Mouse (Mus musculus): ENCODE data around the gene Mphosph9. TPM values are rescaled to one million over a fixed set of nuclear protein-coding genes. Genes with fewer than 3 reads are reported as not detected.

The Mphosph9 gene
- polyA plus RNA-seq, 1 experiment from 2014 or later: 10.8 TPM

DNA sequence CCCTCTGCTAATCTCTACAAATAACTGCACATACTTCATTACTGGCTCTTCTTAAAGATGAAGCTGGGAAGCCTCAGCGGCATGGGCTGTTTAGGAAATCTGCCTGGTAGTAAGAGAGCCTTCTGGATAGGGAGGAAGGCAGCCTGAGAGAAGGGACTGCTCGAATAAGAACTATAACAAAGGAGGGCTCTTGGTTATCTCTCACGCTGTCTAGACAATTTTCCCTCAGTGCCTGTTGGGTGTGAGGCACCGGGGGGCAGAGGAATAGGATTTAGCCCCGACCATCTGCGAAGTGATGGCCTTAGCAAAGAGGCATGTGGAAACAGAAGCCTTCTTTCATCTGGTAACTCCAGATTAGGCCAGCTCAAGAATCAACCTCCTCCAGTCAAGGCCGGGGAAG, 80.5 kb downstream of the Mphosph9 start:
- ATAC-seq (ENCODE audit: low FRiP score, low TSS enrichment): no peak
- Histone ChIP-seq H3K27me3 (ENCODE audit: insufficient read depth, low read length) (no peaks in the 10 kb centered on the region), H3K36me3 (ENCODE audit: insufficient read depth, low read length) (no peaks in the 10 kb centered on the region), H3K9ac (replicated peaks; ENCODE audit: low read length) (no peak overlapping the region), H3K4me2 (replicated peaks; ENCODE audit: low read depth, low read length) (peak overlapping the region; percentile 85; the same call in 1 of the 2 replicates), H3K9me3 (ENCODE audit: low read length) (no peaks in the 10 kb centered on the region), H3K4me3 (ENCODE audit: low read length) (no peak overlapping the region), H3K27ac (ENCODE audit: low read length) (no peak overlapping the region), H3K4me1 (ENCODE audit: insufficient read depth, low read length) (peaks cover 14% of the 10 kb centered on the region)
- WGBS: 71% methylated on average over 7 of the region's 7 CpGs

DNA sequence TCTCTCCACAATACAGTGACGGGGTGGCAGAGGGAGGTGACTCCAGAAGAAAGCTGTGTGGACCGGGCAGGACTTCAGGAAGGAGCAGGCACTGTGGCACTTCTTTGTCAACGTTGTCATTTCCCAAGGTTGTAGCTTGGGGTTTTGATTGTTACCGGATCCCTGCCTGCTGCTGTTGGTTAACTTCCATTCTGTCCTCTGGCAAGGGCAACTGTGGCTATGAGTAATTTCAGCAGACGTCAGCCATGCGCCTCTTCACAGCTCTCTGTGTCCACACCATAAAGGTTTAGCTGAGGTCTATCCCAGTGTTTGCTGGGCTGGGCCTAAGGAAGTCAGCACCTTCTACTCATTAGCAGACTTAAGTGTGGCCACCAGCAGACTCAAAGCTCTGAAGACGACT, 82.9 kb downstream of the Mphosph9 start:
- Histone ChIP-seq H3K27me3 (ENCODE audit: insufficient read depth, low read length) (no peaks in the 10 kb centered on the region), H3K9me3 (ENCODE audit: low read length) (no peaks in the 10 kb centered on the region), H3K4me1 (ENCODE audit: insufficient read depth, low read length) (peaks cover 30% of the 10 kb centered on the region), H3K4me2 (replicated peaks; ENCODE audit: low read depth, low read length) (no peak overlapping the region), H3K36me3 (ENCODE audit: insufficient read depth, low read length) (no peaks in the 10 kb centered on the region), H3K9ac (replicated peaks; ENCODE audit: low read length) (no peak overlapping the region), H3K27ac (ENCODE audit: low read length) (no peak overlapping the region), H3K4me3 (ENCODE audit: low read length) (no peak overlapping the region)
- WGBS: 91% methylated on average over 7 of the region's 7 CpGs
- ATAC-seq (ENCODE audit: low FRiP score, low TSS enrichment): no peak

DNA sequence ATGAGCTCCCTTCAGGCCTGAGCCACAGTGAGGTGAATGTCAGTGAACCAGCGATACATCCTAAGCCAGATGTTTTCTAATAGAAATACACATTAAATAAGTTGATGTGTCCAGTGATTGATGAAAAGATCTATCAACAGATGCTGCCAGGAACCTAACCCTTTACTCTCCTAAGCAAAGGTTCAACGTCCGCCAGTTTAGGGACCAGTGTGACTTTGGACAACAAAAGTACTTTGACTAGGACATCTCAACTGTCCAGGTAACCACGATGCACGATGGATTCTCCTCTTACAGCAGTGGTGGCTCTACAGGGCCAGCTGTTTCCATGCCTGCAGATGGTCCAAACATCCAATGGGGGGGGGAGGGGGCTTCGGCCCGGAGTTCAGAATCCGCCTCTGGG, 83.3 kb downstream of the Mphosph9 start:
- ATAC-seq (ENCODE audit: low FRiP score, low TSS enrichment): no peak
- Histone ChIP-seq H3K27me3 (ENCODE audit: insufficient read depth, low read length) (no peaks in the 10 kb centered on the region), H3K27ac (ENCODE audit: low read length) (no peak overlapping the region), H3K4me2 (replicated peaks; ENCODE audit: low read depth, low read length) (no peak overlapping the region), H3K4me1 (ENCODE audit: insufficient read depth, low read length) (peaks cover 30% of the 10 kb centered on the region), H3K4me3 (ENCODE audit: low read length) (no peak overlapping the region), H3K9me3 (ENCODE audit: low read length) (no peaks in the 10 kb centered on the region), H3K36me3 (ENCODE audit: insufficient read depth, low read length) (no peaks in the 10 kb centered on the region), H3K9ac (replicated peaks; ENCODE audit: low read length) (no peak overlapping the region)
- 98% methylated on average over 8 of the region's 8 CpGs for WGBS

DNA sequence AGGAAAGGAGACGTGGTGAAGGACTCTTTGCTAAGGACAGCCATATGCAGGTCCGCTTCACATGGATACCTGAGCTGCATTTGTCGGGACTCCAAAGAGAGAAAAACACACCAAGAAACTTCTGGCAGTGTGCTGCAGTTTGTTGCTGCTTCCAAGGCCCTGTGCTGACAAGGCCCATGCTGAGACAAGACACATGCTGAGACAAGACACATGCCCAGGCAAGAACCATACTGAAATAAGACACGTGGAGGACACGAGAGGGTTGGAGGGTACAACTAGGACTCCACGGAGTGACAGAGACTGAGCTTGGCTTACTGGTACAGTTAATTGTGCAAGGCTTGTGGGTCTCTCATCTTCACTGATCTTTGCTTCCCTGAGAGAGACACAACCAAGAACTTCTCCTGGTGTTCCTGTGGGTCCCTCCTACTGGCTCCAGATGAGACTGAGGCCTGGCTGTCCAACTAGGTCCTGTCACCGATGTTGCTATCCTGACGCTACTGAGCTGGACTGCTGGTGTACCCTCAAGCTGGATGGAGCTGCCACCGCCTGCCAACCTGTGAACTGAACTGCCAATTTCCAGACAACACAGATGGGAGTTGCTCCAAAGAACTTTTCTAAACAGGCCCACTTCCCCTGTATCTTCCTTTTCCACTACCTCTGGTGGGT, 84.4 kb downstream of the Mphosph9 start:
- no peak for ATAC-seq (ENCODE audit: low FRiP score, low TSS enrichment)
- H3K4me2 ChIP-seq (replicated peaks; ENCODE audit: low read depth, low read length): no peak overlapping the region
- H3K4me3 ChIP-seq (ENCODE audit: low read length): no peak overlapping the region
- H3K27me3 ChIP-seq (ENCODE audit: insufficient read depth, low read length): no peaks in the 10 kb centered on the region
- H3K27ac ChIP-seq (ENCODE audit: low read length): no peak overlapping the region
- H3K9me3 ChIP-seq (ENCODE audit: low read length): no peaks in the 10 kb centered on the region
- H3K9ac ChIP-seq (replicated peaks; ENCODE audit: low read length): no peak overlapping the region
- no peaks in the 10 kb centered on the region for H3K36me3 ChIP-seq (ENCODE audit: insufficient read depth, low read length)
- H3K4me1 ChIP-seq (ENCODE audit: insufficient read depth, low read length): peaks cover 25% of the 10 kb centered on the region
- WGBS: 84% methylated on average over 9 of the region's 9 CpGs

DNA sequence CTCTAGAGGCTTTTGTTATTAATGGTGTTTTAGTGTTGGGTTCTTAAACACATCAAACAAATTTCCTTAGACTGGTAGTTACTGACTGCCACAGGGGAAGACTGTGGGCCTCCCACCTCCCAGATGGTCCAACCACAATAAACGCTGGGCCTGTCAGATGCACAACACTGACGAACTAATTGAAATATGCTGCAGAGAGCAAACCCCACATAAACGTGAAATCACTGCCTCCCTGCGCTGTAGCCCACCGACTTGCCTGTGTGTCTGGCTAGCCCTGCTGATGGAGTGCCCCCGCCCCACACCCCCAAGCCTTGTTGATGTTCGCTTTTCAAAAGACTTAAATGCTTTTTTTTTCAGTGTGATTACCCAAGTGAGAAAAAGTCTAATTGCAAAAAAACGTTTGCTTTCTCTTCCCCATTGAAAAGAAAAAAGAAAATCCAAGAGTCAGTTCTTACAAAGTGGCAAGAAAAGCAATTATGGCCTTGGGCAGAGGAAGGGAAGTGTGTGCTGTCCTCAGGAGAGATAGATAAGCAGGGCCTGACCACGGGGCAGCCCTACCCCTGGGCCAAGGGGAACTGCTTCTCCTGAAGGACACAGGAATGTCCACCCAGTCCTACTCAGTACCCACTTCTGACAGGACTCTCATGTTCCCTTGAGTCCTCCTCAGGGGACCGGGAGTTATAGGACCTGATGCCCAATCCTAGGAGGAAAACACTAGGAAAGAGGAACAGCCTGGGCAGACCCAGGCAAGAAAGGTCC, 85.9 kb downstream of the Mphosph9 start:
- H3K27me3 ChIP-seq (ENCODE audit: insufficient read depth, low read length): no peaks in the 10 kb centered on the region
- no peaks in the 10 kb centered on the region for H3K9me3 ChIP-seq (ENCODE audit: low read length)
- peaks cover 20% of the 10 kb centered on the region for H3K4me1 ChIP-seq (ENCODE audit: insufficient read depth, low read length)
- no peak overlapping the region for H3K4me3 ChIP-seq (ENCODE audit: low read length)
- no peaks in the 10 kb centered on the region for H3K36me3 ChIP-seq (ENCODE audit: insufficient read depth, low read length)
- H3K4me2 ChIP-seq (replicated peaks; ENCODE audit: low read depth, low read length): peak overlapping the region; percentile 17; the same call in 1 of the 2 replicates
- no peak overlapping the region for H3K27ac ChIP-seq (ENCODE audit: low read length)
- 0 out of 2 replicates have a peak overlapping the region, but pooled peaks have one; percentile 2 for H3K9ac ChIP-seq (replicated peaks; ENCODE audit: low read length)
- ATAC-seq (ENCODE audit: low FRiP score, low TSS enrichment): peak; percentile 43; the same call in 1 of the 2 replicates
- 28% methylated on average over 10 of the region's 10 CpGs for WGBS

DNA sequence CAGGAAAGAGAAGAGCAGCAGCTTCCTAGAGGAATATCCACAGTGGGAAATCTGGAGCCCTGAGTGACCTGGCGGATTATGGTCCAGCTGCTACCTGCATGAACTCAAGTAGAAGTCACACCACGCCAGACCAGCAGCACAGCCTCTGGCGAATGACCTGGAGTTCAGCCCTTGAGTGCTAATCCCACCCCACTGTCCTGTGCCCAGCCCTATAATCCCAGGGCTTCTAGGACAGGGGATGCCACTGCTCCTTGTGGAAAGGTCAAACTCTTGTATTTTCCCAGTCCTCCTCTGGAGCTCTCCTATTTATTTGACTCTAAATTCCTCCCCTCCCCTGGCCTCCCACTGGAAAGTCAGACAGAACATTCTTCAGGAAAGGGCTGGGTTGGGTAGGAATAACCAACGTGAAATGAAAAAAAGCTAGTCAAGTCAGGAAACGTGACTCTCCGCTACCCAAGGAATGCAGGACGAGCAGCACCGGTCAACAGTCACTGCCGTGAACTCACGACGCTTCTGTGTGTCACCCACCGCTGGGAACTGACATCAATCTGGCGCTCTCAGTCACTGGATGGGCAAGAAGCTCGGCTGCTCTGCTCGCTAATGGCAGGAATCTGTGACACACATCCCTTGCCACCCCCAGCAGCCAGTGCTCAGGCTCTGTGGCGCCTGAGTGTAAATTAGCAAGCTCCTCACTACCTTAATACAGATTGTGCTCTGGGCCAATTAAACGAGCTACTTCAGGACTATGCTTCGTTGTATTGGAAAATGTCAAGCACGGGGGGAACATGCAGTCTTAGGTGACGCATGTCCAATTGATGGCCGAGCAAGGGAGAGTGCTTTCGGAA, 86.7 kb downstream of the Mphosph9 start:
- peak; percentile 32 for ATAC-seq (ENCODE audit: low FRiP score, low TSS enrichment)
- Histone ChIP-seq H3K27ac (ENCODE audit: low read length) (no peak overlapping the region; the same call in 1 of the 2 replicates), H3K36me3 (ENCODE audit: insufficient read depth, low read length) (no peaks in the 10 kb centered on the region), H3K27me3 (ENCODE audit: insufficient read depth, low read length) (no peaks in the 10 kb centered on the region), H3K4me1 (ENCODE audit: insufficient read depth, low read length) (peaks cover 28% of the 10 kb centered on the region), H3K4me3 (ENCODE audit: low read length) (no peak overlapping the region), H3K9me3 (ENCODE audit: low read length) (no peaks in the 10 kb centered on the region), H3K4me2 (replicated peaks; ENCODE audit: low read depth, low read length) (peak overlapping the region; percentile 17), H3K9ac (replicated peaks; ENCODE audit: low read length) (no peak overlapping the region)
- 18% methylated on average over 22 of the region's 22 CpGs for WGBS

DNA sequence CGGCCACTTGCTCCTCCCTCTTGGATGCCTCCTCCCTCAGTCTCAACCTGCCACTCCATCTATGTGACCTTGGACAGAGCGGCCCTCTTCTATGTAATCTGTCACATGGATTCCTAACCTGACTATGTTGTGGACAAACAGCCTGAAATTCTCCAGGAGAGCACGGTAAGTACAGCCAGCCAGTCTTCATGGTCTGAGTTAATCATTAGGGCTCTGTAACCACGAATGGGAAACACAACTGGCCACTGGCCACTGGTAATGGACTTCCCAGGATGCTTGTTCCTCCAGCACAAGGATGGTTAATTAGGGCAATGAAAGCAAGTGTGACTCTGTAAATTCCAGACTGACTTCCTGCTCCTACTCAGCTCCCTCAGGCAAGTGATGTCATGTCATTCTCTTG, 91.6 kb downstream of the Mphosph9 start:
- Histone ChIP-seq H3K4me3 (ENCODE audit: low read length) (no peak overlapping the region), H3K36me3 (ENCODE audit: insufficient read depth, low read length) (no peaks in the 10 kb centered on the region), H3K27me3 (ENCODE audit: insufficient read depth, low read length) (no peaks in the 10 kb centered on the region), H3K9ac (replicated peaks; ENCODE audit: low read length) (no peak overlapping the region), H3K27ac (ENCODE audit: low read length) (peak overlapping the region; percentile 38; the same call in 1 of the 2 replicates), H3K4me2 (replicated peaks; ENCODE audit: low read depth, low read length) (no peak overlapping the region), H3K4me1 (ENCODE audit: insufficient read depth, low read length) (peaks cover 54% of the 10 kb centered on the region), H3K9me3 (ENCODE audit: low read length) (no peaks in the 10 kb centered on the region)
- WGBS: 48% methylated on average over 4 of the region's 4 CpGs
- peak; percentile 47; the same call in 1 of the 2 replicates for ATAC-seq (ENCODE audit: low FRiP score, low TSS enrichment)

DNA sequence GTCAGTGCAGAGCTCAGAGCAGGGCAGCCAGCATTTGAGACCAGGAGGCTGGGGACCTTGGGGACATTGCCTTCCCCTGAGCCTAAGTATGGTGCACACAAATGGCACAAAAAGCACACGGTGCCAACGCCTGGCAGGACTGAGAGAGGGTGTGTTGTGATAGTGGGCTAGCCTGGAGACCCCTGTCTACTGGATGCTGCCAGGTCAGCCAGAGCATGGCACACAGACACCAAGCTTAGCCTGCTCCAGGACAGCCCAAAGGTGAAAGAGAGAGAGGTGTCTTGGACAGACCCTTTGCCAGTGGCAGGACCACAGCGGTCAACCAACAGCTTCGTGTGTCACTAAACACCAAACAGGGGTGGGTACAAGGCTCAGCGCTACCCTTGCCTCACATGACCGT, 93.0 kb downstream of the Mphosph9 start:
- ATAC-seq (ENCODE audit: low FRiP score, low TSS enrichment): no peak
- H3K4me2 ChIP-seq (replicated peaks; ENCODE audit: low read depth, low read length): no peak overlapping the region
- no peak overlapping the region for H3K4me3 ChIP-seq (ENCODE audit: low read length)
- H3K9ac ChIP-seq (replicated peaks; ENCODE audit: low read length): no peak overlapping the region
- no peaks in the 10 kb centered on the region for H3K9me3 ChIP-seq (ENCODE audit: low read length)
- H3K36me3 ChIP-seq (ENCODE audit: insufficient read depth, low read length): no peaks in the 10 kb centered on the region
- 87% methylated on average over 6 of the region's 6 CpGs for WGBS
- H3K4me1 ChIP-seq (ENCODE audit: insufficient read depth, low read length): peaks cover 45% of the 10 kb centered on the region
- H3K27ac ChIP-seq (ENCODE audit: low read length): no peak overlapping the region
- no peaks in the 10 kb centered on the region for H3K27me3 ChIP-seq (ENCODE audit: insufficient read depth, low read length)

DNA sequence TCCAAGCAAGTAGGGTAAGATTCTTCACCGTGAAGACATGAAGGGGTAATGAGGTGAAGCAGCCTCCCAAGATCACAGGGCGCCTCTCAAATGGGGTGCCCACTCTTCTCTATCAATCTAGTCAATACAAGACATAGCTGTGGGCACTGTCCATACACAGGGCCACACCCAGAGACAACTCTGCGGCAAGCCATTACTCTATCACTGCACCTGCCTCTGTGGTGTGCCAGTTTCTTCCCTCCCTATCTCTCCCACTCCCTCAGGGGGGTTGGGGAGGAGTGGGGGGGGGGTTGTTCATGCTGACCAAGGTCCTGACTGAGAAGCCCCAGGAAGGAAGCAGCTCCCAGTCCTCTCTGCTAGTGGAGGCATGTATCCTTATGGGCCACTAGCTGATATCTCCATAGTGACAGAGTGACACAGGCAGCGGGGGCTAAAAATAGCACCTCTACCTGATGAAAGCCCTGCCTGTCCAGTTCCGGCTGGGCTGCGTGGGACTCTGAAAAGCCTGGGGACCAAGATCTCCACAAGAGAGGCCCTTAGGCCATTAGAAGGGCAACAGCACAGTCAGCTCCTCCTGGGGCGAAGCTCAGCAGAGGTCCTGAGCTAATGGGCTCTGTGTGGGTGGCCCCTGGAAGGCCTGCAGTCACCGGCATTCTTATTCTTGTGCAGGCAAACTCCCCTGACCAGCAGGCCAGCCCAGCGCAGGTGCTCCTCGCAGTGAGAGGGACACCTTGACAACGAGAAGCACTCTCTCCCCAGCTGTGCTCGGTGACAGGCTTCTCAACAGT, 93.7 kb downstream of the Mphosph9 start:
- Histone ChIP-seq H3K27me3 (ENCODE audit: insufficient read depth, low read length) (no peaks in the 10 kb centered on the region), H3K4me3 (ENCODE audit: low read length) (no peak overlapping the region), H3K4me1 (ENCODE audit: insufficient read depth, low read length) (peaks cover 45% of the 10 kb centered on the region), H3K36me3 (ENCODE audit: insufficient read depth, low read length) (no peaks in the 10 kb centered on the region), H3K9me3 (ENCODE audit: low read length) (no peaks in the 10 kb centered on the region), H3K4me2 (replicated peaks; ENCODE audit: low read depth, low read length) (no peak overlapping the region), H3K27ac (ENCODE audit: low read length) (no peak overlapping the region), H3K9ac (replicated peaks; ENCODE audit: low read length) (no peak overlapping the region)
- 37% methylated on average over 12 of the region's 12 CpGs for WGBS
- ATAC-seq (ENCODE audit: low FRiP score, low TSS enrichment): no peak

Data from kidney, embryonic 16.5 days (tissue).